Mouse (Mus musculus) lung, postnatal 0 days (tissue): ENCODE results near the gene Abraxas2.

Experiments used
- CTCF ChIP-seq: IDR thresholded peaks from 2 replicates; pipeline ENCODE4 v1.5.1; 2016; ENCODE audit warnings: antibody characterized with exemption, mild to moderate bottlenecking
- EP300 ChIP-seq: IDR thresholded peaks from 2 replicates; pipeline ENCODE4 v1.6.1; 2016; ENCODE audit warnings: antibody characterized with exemption, mild to moderate bottlenecking, control low read depth

DNA sequence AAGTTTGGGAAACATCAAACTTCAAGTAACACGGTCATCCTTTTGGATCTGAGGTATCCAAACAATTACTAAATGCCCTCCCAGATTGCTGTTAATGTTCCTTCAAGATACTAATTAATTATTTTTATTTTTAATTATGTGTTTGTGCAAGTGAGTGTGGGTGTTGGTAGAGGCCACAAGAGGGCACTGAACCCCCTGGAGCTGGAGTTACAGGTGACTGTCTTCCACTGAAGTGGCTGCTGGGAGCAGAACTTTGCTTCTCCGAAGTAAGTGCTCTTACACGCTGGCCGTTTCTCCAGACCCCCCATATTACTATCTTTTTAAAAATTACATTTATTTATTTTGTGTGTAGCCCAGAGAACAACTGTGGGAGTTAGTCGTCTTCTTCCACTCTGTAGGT is 71.0 kb downstream of the Abraxas2 start:
- TF ChIP-seq EP300 (no peak), CTCF (peak; percentile 30)
